Mouse (Mus musculus): ENCODE measurements around the gene Pctp. TPM values are rescaled to one million over a fixed set of nuclear protein-coding genes. Genes with fewer than 3 reads are reported as not detected.

The Pctp gene
- polyA plus RNA-seq, 1 experiment from 2014 or later, result 12.3 TPM

- H3K27ac ChIP-seq, result no peak overlapping the region
- no peaks in the 10 kb centered on the region for H3K9me3 ChIP-seq
- H3K9ac ChIP-seq (replicated peaks), result no peak overlapping the region
- no peak overlapping the region for H3K4me2 ChIP-seq
- 0 out of 2 replicates have a peak, but pooled peaks cover 3% of the 10 kb centered on the region for H3K27me3 ChIP-seq
- no peaks in the 10 kb centered on the region for H3K36me3 ChIP-seq
- ATAC-seq (ENCODE audit: insufficient number of reproducible peaks, insufficient read depth, low FRiP score, low TSS enrichment, low read depth), result no peak
- H3K4me1 ChIP-seq (replicated peaks), result no peaks in the 10 kb centered on the region
- H3K4me3 ChIP-seq (replicated peaks), result no peak overlapping the region
These were observed 11.0 kb downstream of the Pctp start for GRCm38 (mm10) chr11:89991661-89992060.

GRCm38 (mm10) chr11:89988936-89989589 lies 13.6 kb downstream of the Pctp start:
- Histone ChIP-seq H3K27me3 (0 out of 2 replicates have a peak, but pooled peaks cover 3% of the 10 kb centered on the region), H3K27ac (no peak overlapping the region), H3K4me1 (replicated peaks) (no peaks in the 10 kb centered on the region), H3K9ac (replicated peaks) (no peak overlapping the region), H3K9me3 (no peaks in the 10 kb centered on the region), H3K4me2 (no peak overlapping the region), H3K4me3 (replicated peaks) (no peak overlapping the region), H3K36me3 (no peaks in the 10 kb centered on the region)
- peak; percentile 68; the same call in 1 of the 2 replicates for ATAC-seq (ENCODE audit: insufficient number of reproducible peaks, insufficient read depth, low FRiP score, low TSS enrichment, low read depth)
- WGBS, result 27% methylated on average over 8 of the region's 8 CpGs

GRCm38 (mm10) chr11:89986516-89986915 lies 16.2 kb downstream of the Pctp start:
- 0 out of 2 replicates have a peak, but pooled peaks cover 3% of the 10 kb centered on the region for H3K27me3 ChIP-seq
- H3K4me3 ChIP-seq (replicated peaks), result no peak overlapping the region
- H3K36me3 ChIP-seq, result no peaks in the 10 kb centered on the region
- H3K9me3 ChIP-seq, result no peaks in the 10 kb centered on the region
- H3K4me1 ChIP-seq (replicated peaks), result no peaks in the 10 kb centered on the region
- no peak overlapping the region for H3K9ac ChIP-seq (replicated peaks)
- no peak overlapping the region for H3K4me2 ChIP-seq
- no peak for ATAC-seq (ENCODE audit: insufficient number of reproducible peaks, insufficient read depth, low FRiP score, low TSS enrichment, low read depth)
- H3K27ac ChIP-seq, result no peak overlapping the region
- 93% methylated on average over 8 of the region's 8 CpGs for WGBS

- Histone ChIP-seq H3K4me1 (replicated peaks) (no peaks in the 10 kb centered on the region), H3K27me3 (0 out of 2 replicates have a peak, but pooled peaks cover 3% of the 10 kb centered on the region), H3K4me2 (no peak overlapping the region), H3K9me3 (no peaks in the 10 kb centered on the region), H3K4me3 (replicated peaks) (no peak overlapping the region), H3K9ac (replicated peaks) (no peak overlapping the region), H3K27ac (no peak overlapping the region), H3K36me3 (no peaks in the 10 kb centered on the region)
- no peak for ATAC-seq (ENCODE audit: insufficient number of reproducible peaks, insufficient read depth, low FRiP score, low TSS enrichment, low read depth)
- WGBS, result 78% methylated on average over 10 of the region's 10 CpGs
These were observed 17.2 kb downstream of the Pctp start for GRCm38 (mm10) chr11:89985200-89986187.

GRCm38 (mm10) chr11:89984436-89984835 lies 18.3 kb downstream of the Pctp start:
- ATAC-seq (ENCODE audit: insufficient number of reproducible peaks, insufficient read depth, low FRiP score, low TSS enrichment, low read depth), result no peak
- 92% methylated on average over 5 of the region's 5 CpGs for WGBS

GRCm38 (mm10) chr11:89982918-89983317 lies 19.8 kb downstream of the Pctp start:
- no peak for ATAC-seq (ENCODE audit: insufficient number of reproducible peaks, insufficient read depth, low FRiP score, low TSS enrichment, low read depth)
- no peak overlapping the region for H3K27ac ChIP-seq
- no peaks in the 10 kb centered on the region for H3K36me3 ChIP-seq
- WGBS, result 77% methylated on average over 2 of the region's 2 CpGs
- no peak overlapping the region for H3K4me2 ChIP-seq
- 0 out of 2 replicates have a peak, but pooled peaks cover 3% of the 10 kb centered on the region for H3K27me3 ChIP-seq
- H3K4me1 ChIP-seq (replicated peaks), result peaks cover 7% of the 10 kb centered on the region
- no peak overlapping the region for H3K4me3 ChIP-seq (replicated peaks)
- no peak overlapping the region for H3K9ac ChIP-seq (replicated peaks)
- no peaks in the 10 kb centered on the region for H3K9me3 ChIP-seq

More at GRCm38 (mm10) chr11:89984436-89984835, 18.3 kb downstream of the Pctp start:
- Histone ChIP-seq H3K27me3 (0 out of 2 replicates have a peak, but pooled peaks cover 3% of the 10 kb centered on the region), H3K36me3 (no peaks in the 10 kb centered on the region), H3K4me2 (no peak overlapping the region), H3K4me1 (replicated peaks) (no peaks in the 10 kb centered on the region), H3K4me3 (replicated peaks) (no peak overlapping the region), H3K27ac (no peak overlapping the region), H3K9ac (replicated peaks) (no peak overlapping the region), H3K9me3 (no peaks in the 10 kb centered on the region)

- ATAC-seq (ENCODE audit: insufficient number of reproducible peaks, insufficient read depth, low FRiP score, low TSS enrichment, low read depth), result no peak
- 98% methylated on average over 2 of the region's 2 CpGs for WGBS
- Histone ChIP-seq H3K27ac (no peak overlapping the region), H3K9me3 (no peaks in the 10 kb centered on the region), H3K9ac (replicated peaks) (no peak overlapping the region), H3K27me3 (no peaks in the 10 kb centered on the region), H3K4me1 (replicated peaks) (peaks cover 9% of the 10 kb centered on the region), H3K36me3 (no peaks in the 10 kb centered on the region), H3K4me3 (replicated peaks) (no peak overlapping the region), H3K4me2 (no peak overlapping the region)
These were observed 22.6 kb downstream of the Pctp start for GRCm38 (mm10) chr11:89980106-89980505.

GRCm38 (mm10) chr11:89978914-89979818 lies 23.5 kb downstream of the Pctp start:
- H3K27me3 ChIP-seq, result no peaks in the 10 kb centered on the region
- ATAC-seq (ENCODE audit: insufficient number of reproducible peaks, insufficient read depth, low FRiP score, low TSS enrichment, low read depth), result 0 out of 2 replicates have a peak, but pooled peaks have one; percentile 15
- no peak overlapping the region for H3K9ac ChIP-seq (replicated peaks)
- H3K9me3 ChIP-seq, result no peaks in the 10 kb centered on the region
- 0 out of 2 replicates have a peak overlapping the region, but pooled peaks have one; percentile 13 for H3K4me2 ChIP-seq
- 53% methylated on average over 11 of the region's 11 CpGs for WGBS
- peaks cover 9% of the 10 kb centered on the region for H3K4me1 ChIP-seq (replicated peaks)
- H3K27ac ChIP-seq, result peak overlapping the region; percentile 68
- no peaks in the 10 kb centered on the region for H3K36me3 ChIP-seq
- H3K4me3 ChIP-seq (replicated peaks), result no peak overlapping the region

GRCm38 (mm10) chr11:89978353-89978831 lies 24.3 kb downstream of the Pctp start:
- Histone ChIP-seq H3K4me1 (replicated peaks) (peaks cover 9% of the 10 kb centered on the region), H3K27ac (peak overlapping the region; percentile 68), H3K9ac (replicated peaks) (no peak overlapping the region), H3K27me3 (no peaks in the 10 kb centered on the region), H3K4me3 (replicated peaks) (no peak overlapping the region), H3K36me3 (no peaks in the 10 kb centered on the region), H3K4me2 (peak overlapping the region; percentile 13; the same call in 1 of the 2 replicates), H3K9me3 (no peaks in the 10 kb centered on the region)
- WGBS, result 31% methylated on average over 11 of the region's 11 CpGs
- peak; percentile 42; the same call in 1 of the 2 replicates for ATAC-seq (ENCODE audit: insufficient number of reproducible peaks, insufficient read depth, low FRiP score, low TSS enrichment, low read depth)

GRCm38 (mm10) chr11:89977746-89978352 lies 24.8 kb downstream of the Pctp start:
- peak; percentile 37; the same call in 1 of the 2 replicates for ATAC-seq (ENCODE audit: insufficient number of reproducible peaks, insufficient read depth, low FRiP score, low TSS enrichment, low read depth)
- Histone ChIP-seq H3K27me3 (no peaks in the 10 kb centered on the region), H3K9me3 (no peaks in the 10 kb centered on the region), H3K36me3 (no peaks in the 10 kb centered on the region), H3K27ac (peak overlapping the region; percentile 68), H3K4me1 (replicated peaks) (peaks cover 9% of the 10 kb centered on the region), H3K4me2 (peak overlapping the region; percentile 13; the same call in 1 of the 2 replicates), H3K9ac (replicated peaks) (no peak overlapping the region), H3K4me3 (replicated peaks) (no peak overlapping the region)
- 63% methylated on average over 7 of the region's 7 CpGs for WGBS

Measured in limb, embryonic 12.5 days (tissue).